Mouse (Mus musculus) midbrain, embryonic 10.5 days (tissue): ENCODE data around the gene Zfp341. TPM values are rescaled to one million over a fixed set of nuclear protein-coding genes. Genes with fewer than 3 reads are reported as not detected.

ENCODE experiments used
- DNase-seq: peaks from one replicate; pipeline ENCODE4 v3.0.0-alpha.2; 2017; ENCODE audit warnings: low spot score
- H3K27ac ChIP-seq: fragments of 300-500 bp; sonication (generic); replicated peaks from 2 replicates; pipeline ENCODE4 v1.5.1; 2016; ENCODE audit warnings: mild to moderate bottlenecking
- H3K27me3 ChIP-seq: fragments of 300-500 bp; sonication (generic); 2 replicates; pipeline ENCODE4 v1.6.1; 2016; ENCODE audit warnings: low read depth, mild to moderate bottlenecking; ENCODE audit not compliant: poor library complexity, severe bottlenecking
- H3K36me3 ChIP-seq: fragments of 300-500 bp; sonication (generic); 2 replicates; pipeline ENCODE4 v1.6.1; 2016; ENCODE audit warnings: mild to moderate bottlenecking, moderate library complexity
- H3K4me1 ChIP-seq: fragments of 300-500 bp; sonication (generic); 2 replicates; pipeline ENCODE4 v1.6.1; 2016
- H3K4me3 ChIP-seq: fragments of 300-500 bp; sonication (generic); 2 replicates; pipeline ENCODE4 v1.5.1; 2016; ENCODE audit warnings: mild to moderate bottlenecking, moderate library complexity
- H3K9me3 ChIP-seq: fragments of 300-500 bp; sonication (generic); replicated peaks from 2 replicates; pipeline ENCODE4 v1.6.1; 2016; ENCODE audit warnings: mild to moderate bottlenecking
- WGBS: fragments of 180-500 bp; shearing (Covaris S2); methylation state at CpG from one replicate; pipeline ENCODE4 v1.1.7; 2016; 5-methylcytosine and 5-hydroxymethylcytosine counted together
- polyA plus RNA-seq: library from polyadenylated mRNA; unstranded; fragments of >200 nt; fragmentation: Nextera tagmentation; extraction: Ambion mirVana; gene quantifications from 2 replicates; pipeline ENCODE4 v1.2.1, GENCODE M21; 2016

Gene Zfp341
- polyA plus RNA-seq, 1 experiment from 2014 or later = 1.1 TPM

GRCm38 (mm10) chr2:154621684-154622083 is 8.6 kb downstream of the Zfp341 start:
- Histone ChIP-seq H3K9me3 (no peaks in the 10 kb centered on the region), H3K4me3 (no peak overlapping the region), H3K27ac (no peak overlapping the region), H3K27me3 (no peaks in the 10 kb centered on the region), H3K4me1 (no peaks in the 10 kb centered on the region), H3K36me3 (peaks cover 43% of the 10 kb centered on the region)
- DNase-seq = no peak
- WGBS = 89% methylated on average over 5 of the region's 5 CpGs

GRCm38 (mm10) chr2:154624137-154624536 is 11.0 kb downstream of the Zfp341 start:
- Histone ChIP-seq H3K27me3 (no peaks in the 10 kb centered on the region), H3K9me3 (no peaks in the 10 kb centered on the region), H3K4me3 (no peak overlapping the region), H3K27ac (no peak overlapping the region), H3K4me1 (no peaks in the 10 kb centered on the region), H3K36me3 (peaks cover 58% of the 10 kb centered on the region)
- DNase-seq = no peak

DNA sequence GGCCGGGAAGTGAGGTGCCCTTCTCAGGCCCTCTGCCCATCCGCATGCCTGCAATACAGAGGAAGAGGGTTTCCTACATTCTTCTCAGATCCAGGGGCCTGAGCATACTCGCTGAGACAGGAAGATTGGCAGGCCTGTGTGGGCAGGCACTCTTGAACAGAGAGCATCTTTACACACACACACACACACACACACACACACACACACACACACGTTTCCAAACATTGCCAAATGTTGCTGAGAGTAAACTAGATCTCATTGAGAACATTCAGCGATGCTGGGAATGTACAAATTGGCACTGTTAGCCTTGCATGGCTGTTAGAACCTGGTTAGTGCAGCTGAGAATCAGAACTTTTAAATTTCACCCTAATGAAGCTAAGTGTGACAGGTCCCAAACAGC is 17.4 kb downstream of the Zfp341 start:
- no peak overlapping the region for H3K4me3 ChIP-seq
- no peaks in the 10 kb centered on the region for H3K27me3 ChIP-seq
- no peaks in the 10 kb centered on the region for H3K9me3 ChIP-seq
- no peaks in the 10 kb centered on the region for H3K4me1 ChIP-seq
- DNase-seq = no peak
- peaks cover 65% of the 10 kb centered on the region for H3K36me3 ChIP-seq
- no peak overlapping the region for H3K27ac ChIP-seq
- 87% methylated on average over 5 of the region's 5 CpGs for WGBS

- 93% methylated on average over 16 of the region's 16 CpGs for WGBS
- Histone ChIP-seq H3K36me3 (peaks cover 66% of the 10 kb centered on the region), H3K4me1 (no peaks in the 10 kb centered on the region), H3K4me3 (no peak overlapping the region), H3K27ac (no peak overlapping the region), H3K9me3 (no peaks in the 10 kb centered on the region), H3K27me3 (no peaks in the 10 kb centered on the region)
- DNase-seq = no peak
These were observed 19.2 kb downstream of the Zfp341 start for GRCm38 (mm10) chr2:154632203-154632780.

- Histone ChIP-seq H3K27ac (0 out of 2 replicates have a peak overlapping the region, but pooled peaks have one; percentile 23), H3K9me3 (peaks cover 3% of the 10 kb centered on the region), H3K4me3 (no peak overlapping the region), H3K4me1 (no peaks in the 10 kb centered on the region), H3K27me3 (no peaks in the 10 kb centered on the region), H3K36me3 (peaks cover 70% of the 10 kb centered on the region)
- WGBS = 93% methylated on average over 5 of the region's 5 CpGs
- no peak for DNase-seq
These were observed 20.1 kb downstream of the Zfp341 start for GRCm38 (mm10) chr2:154633039-154633742.

GRCm38 (mm10) chr2:154633876-154634644 is 21.0 kb downstream of the Zfp341 start:
- H3K36me3 ChIP-seq = peaks cover 71% of the 10 kb centered on the region
- 95% methylated on average over 9 of the region's 9 CpGs for WGBS

DNA sequence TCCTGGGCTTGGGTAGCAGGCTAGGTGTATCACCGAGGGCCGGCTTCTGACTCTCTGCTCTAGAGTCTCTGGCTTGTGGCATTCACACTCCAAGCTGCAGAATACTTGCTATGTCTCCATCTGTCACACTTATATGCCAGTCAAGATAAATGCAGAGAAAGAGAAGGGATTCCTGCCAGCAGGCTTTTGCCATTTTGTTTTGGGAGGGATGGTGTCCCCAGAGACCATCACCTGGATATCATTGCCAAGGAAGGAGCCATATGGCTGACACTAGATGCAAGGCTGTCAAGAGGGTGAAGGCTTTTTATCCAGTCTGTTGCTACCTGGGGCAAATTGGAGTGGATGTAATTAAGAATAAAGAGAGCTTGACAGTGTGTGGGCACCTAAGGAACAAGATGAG is 22.7 kb downstream of the Zfp341 start:
- DNase-seq = no peak
- Histone ChIP-seq H3K27me3 (no peaks in the 10 kb centered on the region), H3K36me3 (peaks cover 67% of the 10 kb centered on the region), H3K4me3 (no peak overlapping the region), H3K9me3 (peaks cover 7% of the 10 kb centered on the region), H3K27ac (no peak overlapping the region), H3K4me1 (no peaks in the 10 kb centered on the region)
- 92% methylated on average over 2 of the region's 2 CpGs for WGBS

More at GRCm38 (mm10) chr2:154633876-154634644, 21.0 kb downstream of the Zfp341 start:
- Histone ChIP-seq H3K4me1 (no peaks in the 10 kb centered on the region), H3K27ac (no peak overlapping the region), H3K27me3 (no peaks in the 10 kb centered on the region), H3K9me3 (peaks cover 7% of the 10 kb centered on the region), H3K4me3 (no peak overlapping the region)
- no peak for DNase-seq

DNA sequence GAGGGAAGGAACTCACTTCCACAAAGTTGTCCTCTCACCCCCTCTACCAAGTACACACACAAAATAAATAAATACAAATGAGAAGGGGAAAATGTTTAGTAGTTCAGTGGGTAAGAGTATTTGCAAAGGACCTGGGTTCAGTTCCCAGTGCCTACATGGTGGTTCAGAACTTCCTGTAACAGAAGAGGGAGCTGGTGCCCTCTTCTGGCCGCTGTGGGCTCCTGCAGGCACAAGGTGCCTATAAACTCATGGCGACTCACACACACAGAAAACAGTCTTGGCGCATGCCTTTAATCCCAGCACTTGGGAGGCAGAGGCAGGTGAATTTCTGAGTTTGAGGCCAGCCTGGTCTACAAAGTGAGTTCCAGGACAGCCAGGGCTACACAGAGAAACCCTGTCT is 25.4 kb downstream of the Zfp341 start:
- WGBS = 90% methylated on average over 3 of the region's 3 CpGs
- H3K9me3 ChIP-seq = peaks cover 7% of the 10 kb centered on the region
- peaks cover 70% of the 10 kb centered on the region for H3K36me3 ChIP-seq
- H3K4me3 ChIP-seq = no peak overlapping the region
- H3K4me1 ChIP-seq = no peaks in the 10 kb centered on the region
- no peaks in the 10 kb centered on the region for H3K27me3 ChIP-seq
- no peak for DNase-seq
- H3K27ac ChIP-seq = no peak overlapping the region

DNA sequence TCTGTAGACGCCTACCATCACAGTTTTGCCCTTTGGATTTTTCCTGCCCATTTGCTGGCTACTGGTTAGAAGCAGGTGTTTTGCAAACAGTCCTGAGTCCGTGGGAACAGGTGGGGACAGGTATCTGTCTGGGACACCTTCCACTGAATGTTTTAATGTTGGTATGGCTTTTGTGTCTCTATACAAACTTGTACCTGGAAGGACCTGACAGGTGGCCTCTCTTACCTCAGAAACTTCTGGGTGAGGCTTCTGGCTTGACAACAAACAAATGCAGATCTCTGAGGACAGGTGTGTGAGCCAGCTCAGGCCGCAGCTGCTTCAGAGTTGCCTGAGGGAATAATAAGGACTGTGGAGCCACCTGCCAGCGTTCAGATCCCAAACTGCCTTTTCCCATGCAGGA is 26.0 kb downstream of the Zfp341 start:
- Histone ChIP-seq H3K4me1 (no peaks in the 10 kb centered on the region), H3K27ac (no peak overlapping the region), H3K36me3 (peaks cover 74% of the 10 kb centered on the region), H3K27me3 (no peaks in the 10 kb centered on the region), H3K9me3 (peaks cover 7% of the 10 kb centered on the region), H3K4me3 (no peak overlapping the region)
- 90% methylated on average over 4 of the region's 4 CpGs for WGBS
- DNase-seq = no peak

DNA sequence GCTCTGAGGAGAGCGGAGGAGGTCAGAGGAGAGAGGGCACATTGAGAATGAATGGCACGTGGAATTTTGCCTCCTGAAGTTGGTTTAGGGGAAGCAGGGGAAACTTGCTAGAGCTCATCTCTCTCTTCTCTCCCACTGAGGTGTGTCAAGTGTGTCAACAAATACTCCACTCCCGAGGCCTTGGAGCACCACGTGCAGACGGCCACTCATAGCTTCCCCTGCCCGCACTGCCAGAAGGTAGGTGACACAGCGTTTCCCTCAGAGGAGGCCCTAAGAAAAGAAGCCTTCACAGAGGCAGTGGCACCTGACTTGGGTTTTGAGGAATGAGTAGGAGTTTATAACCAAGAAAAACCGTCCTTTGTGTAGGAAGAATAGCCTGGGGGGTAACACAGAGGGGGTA is 28.1 kb downstream of the Zfp341 start:
- Histone ChIP-seq H3K27me3 (no peaks in the 10 kb centered on the region), H3K4me3 (no peak overlapping the region), H3K4me1 (0 out of 2 replicates have a peak, but pooled peaks cover 3% of the 10 kb centered on the region), H3K36me3 (peaks cover 74% of the 10 kb centered on the region), H3K9me3 (peaks cover 7% of the 10 kb centered on the region), H3K27ac (no peak overlapping the region)
- DNase-seq = no peak
- 79% methylated on average over 8 of the region's 8 CpGs for WGBS

GRCm38 (mm10) chr2:154642005-154642459 is 28.9 kb downstream of the Zfp341 start:
- DNase-seq = no peak
- Histone ChIP-seq H3K27me3 (no peaks in the 10 kb centered on the region), H3K9me3 (peaks cover 7% of the 10 kb centered on the region), H3K36me3 (peaks cover 77% of the 10 kb centered on the region), H3K27ac (no peak overlapping the region), H3K4me3 (no peak overlapping the region), H3K4me1 (0 out of 2 replicates have a peak, but pooled peaks cover 3% of the 10 kb centered on the region)
- 97% methylated on average over 9 of the region's 9 CpGs for WGBS

- Histone ChIP-seq H3K27ac (no peak overlapping the region), H3K4me1 (0 out of 2 replicates have a peak, but pooled peaks cover 3% of the 10 kb centered on the region), H3K27me3 (no peaks in the 10 kb centered on the region), H3K4me3 (no peak overlapping the region), H3K9me3 (peaks cover 7% of the 10 kb centered on the region), H3K36me3 (peaks cover 69% of the 10 kb centered on the region)
- 88% methylated on average over 6 of the region's 6 CpGs for WGBS
- DNase-seq = no peak
These were observed 29.8 kb downstream of the Zfp341 start for GRCm38 (mm10) chr2:154642712-154643385.
